Mouse (Mus musculus) layer of hippocampus, adult 2 months (tissue): ENCODE data around the gene Arhgap31. TPM values are rescaled to one million over a fixed set of nuclear protein-coding genes. Genes with fewer than 3 reads are reported as not detected.
A peak's percentile ranks its signal among the peaks of the same experiment; 100 is the strongest.
"Not testable (repeated sequence)": the region's sequence is repeated elsewhere in the genome, so short reads cannot be mapped to it uniquely, and the experiment has no call there.

ENCODE experiments used
- DNase-seq, 2 experiments: peaks; one replicate each; pipeline ENCODE4 v3.0.0; 2022; ENCODE audit warnings: low spot score in 2 of 2
- H3K27ac ChIP-seq: fragments of 200-600 bp; 2 replicates; pipeline ENCODE4 v1.8.1; 2022
- H3K4me3 ChIP-seq: fragments of 200-600 bp; 2 replicates; pipeline ENCODE4 v1.8.1; 2022; ENCODE audit warnings: mild to moderate bottlenecking
- CTCF ChIP-seq: fragments of 200-600 bp; conservative IDR thresholded peaks from 2 replicates; pipeline ENCODE4 v1.8.1; 2022; ENCODE audit warnings: antibody characterized with exemption, mild to moderate bottlenecking, moderate library complexity
- total RNA-seq, 2 experiments: library from RNA; stranded (reverse); gene quantifications; 2 replicates each; pipeline ENCODE4 v1.2.3; 2021

The Arhgap31 gene
- total RNA-seq, 2 experiments from 2014 or later: 17.9 to 18.5 TPM

GRCm38 (mm10) chr16:38694906-38695540, 18.1 kb downstream of the Arhgap31 start:
- no peak overlapping the region for H3K4me3 ChIP-seq
- no peak overlapping the region for H3K27ac ChIP-seq
- no peak for TF ChIP-seq CTCF
- DNase-seq: no peak

GRCm38 (mm10) chr16:38690501-38690900, 22.6 kb downstream of the Arhgap31 start:
- no peak for TF ChIP-seq CTCF
- DNase-seq: no peak
- Histone ChIP-seq H3K4me3 (no peak overlapping the region), H3K27ac (no peak overlapping the region)

- DNase-seq: no peak
- Histone ChIP-seq H3K4me3 (no peak overlapping the region), H3K27ac (no peak overlapping the region)
- no peak for TF ChIP-seq CTCF
These were observed 23.3 kb downstream of the Arhgap31 start for GRCm38 (mm10) chr16:38689786-38690185.

- no peak for TF ChIP-seq CTCF
- H3K27ac ChIP-seq: no peak overlapping the region
- H3K4me3 ChIP-seq: no peak overlapping the region
- DNase-seq: no peak
These were observed 24.4 kb downstream of the Arhgap31 start for GRCm38 (mm10) chr16:38688531-38689264.

- TF ChIP-seq CTCF: no peak
- no peak overlapping the region for H3K4me3 ChIP-seq
- H3K27ac ChIP-seq: no peak overlapping the region
- DNase-seq: no peak
These were observed 25.4 kb downstream of the Arhgap31 start for GRCm38 (mm10) chr16:38687673-38688072.

- Histone ChIP-seq H3K27ac (no peak overlapping the region), H3K4me3 (no peak overlapping the region)
- no peak for TF ChIP-seq CTCF
- DNase-seq: no peak
These were observed 30.0 kb downstream of the Arhgap31 start for GRCm38 (mm10) chr16:38683094-38683493.

GRCm38 (mm10) chr16:38681313-38681712, 31.8 kb downstream of the Arhgap31 start:
- H3K27ac ChIP-seq: no peak overlapping the region
- no peak for TF ChIP-seq CTCF

GRCm38 (mm10) chr16:38679431-38680021, 33.5 kb downstream of the Arhgap31 start:
- no peak for DNase-seq
- no peak for TF ChIP-seq CTCF
- no peak overlapping the region for H3K4me3 ChIP-seq
- H3K27ac ChIP-seq: peak overlapping the region; percentile 32; the same call in 1 of the 2 replicates

More at GRCm38 (mm10) chr16:38681313-38681712, 31.8 kb downstream of the Arhgap31 start:
- DNase-seq: no peak
- H3K4me3 ChIP-seq: no peak overlapping the region

GRCm38 (mm10) chr16:38678853-38679252, 34.2 kb downstream of the Arhgap31 start:
- no peak for TF ChIP-seq CTCF
- no peak for DNase-seq
- no peak overlapping the region for H3K27ac ChIP-seq
- no peak overlapping the region for H3K4me3 ChIP-seq

GRCm38 (mm10) chr16:38677941-38678340, 35.1 kb downstream of the Arhgap31 start:
- not testable (repeated sequence) for H3K27ac ChIP-seq, DNase-seq

GRCm38 (mm10) chr16:38677171-38677570, 35.9 kb downstream of the Arhgap31 start:
- Histone ChIP-seq H3K4me3 (no peak overlapping the region), H3K27ac (no peak overlapping the region)
- TF ChIP-seq CTCF: no peak
- no peak for DNase-seq

More at GRCm38 (mm10) chr16:38677941-38678340, 35.1 kb downstream of the Arhgap31 start:
- not testable (repeated sequence) for H3K4me3 ChIP-seq

- DNase-seq: no peak
- no peak for TF ChIP-seq CTCF
- H3K4me3 ChIP-seq: no peak overlapping the region
- H3K27ac ChIP-seq: no peak overlapping the region
These were observed 36.4 kb downstream of the Arhgap31 start for GRCm38 (mm10) chr16:38676647-38677046.

- Histone ChIP-seq H3K4me3 (no peak overlapping the region), H3K27ac (no peak overlapping the region; the same call in 1 of the 2 replicates)
- TF ChIP-seq CTCF: no peak
- DNase-seq: no peak
These were observed 37.3 kb downstream of the Arhgap31 start for GRCm38 (mm10) chr16:38675600-38676335.
